Mouse (Mus musculus) limb, embryonic 14.5 days (tissue): Measurements from ENCODE around the gene Fgfr2. TPM values are rescaled to one million over a fixed set of nuclear protein-coding genes. Genes with fewer than 3 reads are reported as not detected.

Experiments
- ATAC-seq: fragments of 200-750 bp; cut with Nextera tagmentation; 2 replicates; pipeline ENCODE4 v1.8.0; 2017; ENCODE audit warnings: low read depth, moderate number of reproducible peaks, moderate TSS enrichment; ENCODE audit not compliant: low FRiP score
- DNase-seq: peaks from one replicate; pipeline ENCODE4 v3.0.0-alpha.2; 2015; ENCODE audit warnings: low spot score
- H3K27ac ChIP-seq: fragments of 300-500 bp; sonication (generic); replicated peaks from 2 replicates; pipeline ENCODE4 v1.5.1; 2014; ENCODE audit warnings: low read depth, mild to moderate bottlenecking, low read length, moderate library complexity, mixed read lengths
- H3K27me3 ChIP-seq: fragments of 300-500 bp; sonication (generic); 2 replicates; pipeline ENCODE4 v1.6.1; 2014; ENCODE audit warnings: low read length, mixed read lengths; ENCODE audit not compliant: control insufficient read depth, insufficient read depth
- H3K36me3 ChIP-seq: fragments of 300-500 bp; sonication (generic); 2 replicates; pipeline ENCODE4 v1.6.1; 2014; ENCODE audit warnings: mild to moderate bottlenecking, low read length, moderate library complexity, mixed read lengths; ENCODE audit not compliant: control insufficient read depth, insufficient read depth
- H3K4me1 ChIP-seq: fragments of 300-500 bp; sonication (generic); 2 replicates; pipeline ENCODE4 v1.6.1; 2014; ENCODE audit warnings: antibody characterized with exemption, low read length, mixed read lengths; ENCODE audit not compliant: control insufficient read depth, insufficient read depth
- H3K4me2 ChIP-seq: fragments of 300-500 bp; sonication (generic); replicated peaks from 2 replicates; pipeline ENCODE4 v1.6.1; 2014; ENCODE audit warnings: low read depth, mild to moderate bottlenecking, low read length, moderate library complexity; ENCODE audit not compliant: severe bottlenecking
- H3K4me3 ChIP-seq: fragments of 300-500 bp; sonication (generic); replicated peaks from 2 replicates; pipeline ENCODE4 v1.5.1; 2014; ENCODE audit warnings: low read length
- H3K9ac ChIP-seq: fragments of 300-500 bp; sonication (generic); 2 replicates; pipeline ENCODE4 v1.6.1; 2014; ENCODE audit warnings: mild to moderate bottlenecking, low read depth, low read length, moderate library complexity; ENCODE audit not compliant: severe bottlenecking
- H3K9me3 ChIP-seq: fragments of 300-500 bp; sonication (generic); 2 replicates; pipeline ENCODE4 v1.6.1; 2016; ENCODE audit warnings: low read length; ENCODE audit not compliant: control insufficient read depth
- POLR2A ChIP-seq: fragments of 200-500 bp; IDR thresholded peaks from 2 replicates; pipeline ENCODE4 v1.8.0; 2012; ENCODE audit warnings: inconsistent platforms, mild to moderate bottlenecking, moderate library complexity, borderline replicate concordance; ENCODE audit not compliant: insufficient read depth, insufficient read length; ENCODE audit errors: extremely low read depth
- WGBS: fragments of 180-500 bp; shearing (Covaris S2); extraction: QIAGEN DNeasy Blood & Tissue Kit; methylation state at CpG from one replicate; pipeline ENCODE4 v1.1.7; 2014; 5-methylcytosine and 5-hydroxymethylcytosine counted together
- polyA plus RNA-seq, 2 experiments: library from polyadenylated mRNA; depleted of rRNA in 1 of 2; stranded (reverse) in 1 of 2; unstranded in 1 of 2; fragments of >200 nt; fragmentation: Nextera tagmentation in 1 of 2; extraction: Ambion mirVana in 1 of 2; gene quantifications; 2 replicates each; pipeline versions ENCODE4 v1.2.1 to v1.2.3; 2012 to 2014

Fgfr2 gene
- polyA plus RNA-seq, 2 experiments: 131 to 133 TPM

GRCm38 (mm10) chr7:132778630-132779029 lies 344.5 kb downstream of the Fgfr2 start:
- H3K4me1 ChIP-seq: peaks cover 38% of the 10 kb centered on the region
- DNase-seq: no peak
- H3K4me3 ChIP-seq: no peak overlapping the region
- H3K27me3 ChIP-seq: no peaks in the 10 kb centered on the region
- H3K9me3 ChIP-seq: no peaks in the 10 kb centered on the region
- WGBS: 82% methylated on average over 13 of the region's 13 CpGs
- ATAC-seq: no peak
- no peak overlapping the region for H3K9ac ChIP-seq
- TF ChIP-seq POLR2A: no peak
- peaks cover 29% of the 10 kb centered on the region for H3K36me3 ChIP-seq
- H3K4me2 ChIP-seq: no peak overlapping the region
- H3K27ac ChIP-seq: no peak overlapping the region

- Histone ChIP-seq H3K4me2 (no peak overlapping the region), H3K4me1 (peaks cover 34% of the 10 kb centered on the region), H3K4me3 (no peak overlapping the region), H3K36me3 (peaks cover 34% of the 10 kb centered on the region), H3K27ac (no peak overlapping the region), H3K27me3 (no peaks in the 10 kb centered on the region), H3K9ac (no peak overlapping the region), H3K9me3 (no peaks in the 10 kb centered on the region)
- no peak for DNase-seq
- 80% methylated on average over 1 of the region's 1 CpGs for WGBS
- TF ChIP-seq POLR2A: no peak
- no peak for ATAC-seq
Measured at GRCm38 (mm10) chr7:132777728-132778453, 345.3 kb downstream of the Fgfr2 start.

DNA sequence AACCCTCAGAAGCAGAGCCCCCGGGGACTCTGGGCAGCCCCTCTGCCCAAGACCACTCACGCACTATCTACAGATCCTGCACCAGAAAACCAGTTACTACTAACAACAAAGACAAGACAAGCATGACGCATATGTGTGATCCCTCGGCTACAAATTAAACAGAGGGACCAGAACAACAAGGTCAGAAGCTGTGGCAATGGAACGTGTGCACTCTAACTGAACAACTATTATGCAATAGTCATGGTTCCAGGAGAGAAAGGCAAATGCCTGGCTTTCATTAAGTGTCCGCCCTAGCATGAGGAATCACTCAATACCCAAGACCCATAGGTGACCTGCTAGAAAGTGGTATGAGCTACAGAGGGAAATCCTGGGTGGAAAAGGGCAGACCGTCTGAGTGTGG lies 346.0 kb downstream of the Fgfr2 start:
- Histone ChIP-seq H3K4me3 (no peak overlapping the region), H3K27me3 (no peaks in the 10 kb centered on the region), H3K36me3 (peaks cover 41% of the 10 kb centered on the region), H3K9ac (no peak overlapping the region), H3K4me2 (no peak overlapping the region), H3K4me1 (peaks cover 29% of the 10 kb centered on the region), H3K9me3 (no peaks in the 10 kb centered on the region), H3K27ac (no peak overlapping the region)
- ATAC-seq: no peak
- WGBS: 83% methylated on average over 7 of the region's 7 CpGs
- no peak for TF ChIP-seq POLR2A
- no peak for DNase-seq

DNA sequence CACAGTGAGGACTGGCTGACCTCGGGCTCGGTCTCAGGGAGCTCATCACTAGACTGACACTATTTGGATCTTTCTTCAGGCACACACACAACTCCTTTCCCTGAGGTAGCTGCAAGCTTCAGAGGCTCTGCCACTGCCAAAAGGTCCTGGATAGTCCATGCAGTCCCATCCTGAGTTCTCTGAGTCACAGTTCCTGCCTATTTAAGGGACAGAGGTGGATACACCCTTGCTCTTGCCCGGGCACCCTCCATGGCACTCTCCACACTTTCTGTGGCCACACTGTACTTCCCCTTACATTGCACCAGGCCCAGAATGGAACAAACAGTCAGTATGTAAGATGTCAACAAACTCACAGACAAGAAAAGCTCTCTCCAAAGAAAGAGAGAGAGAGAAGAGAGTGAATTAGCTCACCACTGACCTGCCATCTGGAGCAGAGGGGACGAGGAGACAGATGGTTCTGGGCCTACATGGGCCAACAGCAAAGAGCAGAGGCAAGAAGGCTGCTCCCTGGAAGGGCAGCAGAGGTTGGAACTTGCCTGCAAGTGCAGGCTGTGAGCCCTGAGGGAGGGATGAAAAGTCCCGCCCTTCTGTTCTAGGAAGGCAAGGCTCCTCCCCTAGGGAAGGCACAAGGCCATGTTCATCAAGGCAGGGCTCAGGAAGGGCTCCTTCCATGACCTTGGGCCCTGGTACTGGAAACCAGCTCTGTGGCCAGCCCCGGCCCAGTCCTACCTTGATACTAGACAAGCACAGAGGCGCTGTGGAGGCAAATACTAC lies 346.6 kb downstream of the Fgfr2 start:
- Histone ChIP-seq H3K27ac (no peak overlapping the region), H3K4me1 (peaks cover 23% of the 10 kb centered on the region), H3K9ac (no peak overlapping the region), H3K9me3 (no peaks in the 10 kb centered on the region), H3K27me3 (no peaks in the 10 kb centered on the region), H3K4me3 (no peak overlapping the region), H3K36me3 (peaks cover 41% of the 10 kb centered on the region), H3K4me2 (no peak overlapping the region)
- DNase-seq (no peak), ATAC-seq (no peak)
- 83% methylated on average over 7 of the region's 7 CpGs for WGBS
- no peak for TF ChIP-seq POLR2A

GRCm38 (mm10) chr7:132775922-132776321 lies 347.2 kb downstream of the Fgfr2 start:
- WGBS: 95% methylated on average over 10 of the region's 10 CpGs
- no peak for DNase-seq
- Histone ChIP-seq H3K4me3 (no peak overlapping the region), H3K27ac (no peak overlapping the region), H3K27me3 (no peaks in the 10 kb centered on the region), H3K4me1 (peaks cover 17% of the 10 kb centered on the region), H3K36me3 (peaks cover 41% of the 10 kb centered on the region), H3K4me2 (no peak overlapping the region), H3K9ac (no peak overlapping the region), H3K9me3 (no peaks in the 10 kb centered on the region)
- no peak for TF ChIP-seq POLR2A
- ATAC-seq: no peak
